Mouse (Mus musculus) spleen, adult 2 months (tissue): ENCODE data around the gene Klrb1b. TPM values are rescaled to one million over a fixed set of nuclear protein-coding genes. Genes with fewer than 3 reads are reported as not detected.
A peak's percentile ranks its signal among the peaks of the same experiment; 100 is the strongest.

Source experiments
- DNase-seq, 2 experiments: peaks; one replicate each; pipeline versions ENCODE4 v3.0.0 to v3.0.0-alpha.2; 2012 to 2021; ENCODE audit warnings: low spot score in 2 of 2, low read depth in 1 of 2
- H3K27ac ChIP-seq: fragments of 200-500 bp; 2 replicates; pipeline ENCODE4 v1.5.1; 2012; ENCODE audit warnings: low read length, inconsistent platforms; ENCODE audit not compliant: insufficient read depth
- H3K27me3 ChIP-seq: fragments of 200-500 bp; 2 replicates; pipeline ENCODE4 v1.6.1; 2012; ENCODE audit warnings: mild to moderate bottlenecking, moderate library complexity, low read length, inconsistent platforms; ENCODE audit not compliant: control insufficient read depth, insufficient read depth
- H3K36me3 ChIP-seq: fragments of 200-500 bp; 2 replicates; pipeline ENCODE4 v1.6.1; 2012; ENCODE audit warnings: mild to moderate bottlenecking, low read length, inconsistent platforms; ENCODE audit not compliant: control insufficient read depth, insufficient read depth
- H3K4me1 ChIP-seq: fragments of 200-500 bp; 2 replicates; pipeline ENCODE4 v1.6.1; 2011; ENCODE audit warnings: inconsistent platforms; ENCODE audit not compliant: control insufficient read depth, insufficient read depth, insufficient read length
- H3K4me3 ChIP-seq: fragments of 200-500 bp; 2 replicates; pipeline ENCODE4 v1.5.1; 2011; ENCODE audit warnings: mild to moderate bottlenecking, inconsistent platforms; ENCODE audit not compliant: insufficient read depth, insufficient read length; ENCODE audit errors: extremely low read depth
- CTCF ChIP-seq: fragments of 200-500 bp; IDR thresholded peaks from 2 replicates; pipeline ENCODE4 v1.5.1; 2011; ENCODE audit warnings: mild to moderate bottlenecking, inconsistent platforms; ENCODE audit not compliant: insufficient read depth, insufficient read length, insufficient replicate concordance; ENCODE audit errors: extremely low read depth
- POLR2A ChIP-seq: fragments of 200-500 bp; IDR thresholded peaks from 2 replicates; pipeline ENCODE4 v1.6.1; 2011; ENCODE audit warnings: low read depth, low read length, inconsistent platforms
- WGBS: fragments of 180-500 bp; shearing (Covaris S2); methylation state at CpG from one replicate; pipeline ENCODE4 v1.1.7; 2018; 5-methylcytosine and 5-hydroxymethylcytosine counted together
- polyA plus RNA-seq: library from polyadenylated mRNA; depleted of rRNA; stranded (reverse); fragments of >200 nt; gene quantifications from 2 replicates; pipeline ENCODE4 v1.2.3, GENCODE M21; 2012

Klrb1b gene
- polyA plus RNA-seq, 1 experiment: 1.7 TPM

- Histone ChIP-seq H3K36me3 (peaks cover 2% of the 10 kb centered on the region; the same call in 1 of the 2 replicates), H3K4me1 (peaks cover 26% of the 10 kb centered on the region; the same call in 1 of the 2 replicates), H3K4me3 (no peak overlapping the region), H3K27ac (no peak overlapping the region), H3K27me3 (no peaks in the 10 kb centered on the region)
- no peak for DNase-seq
- TF ChIP-seq CTCF (no peak), POLR2A (no peak)
- 86% methylated on average over 3 of the region's 3 CpGs for WGBS
These were observed 28.8 kb upstream of the Klrb1b start for GRCm38 (mm10) chr6:128854895-128855294.

GRCm38 (mm10) chr6:128854024-128854820 is 28.1 kb upstream of the Klrb1b start:
- TF ChIP-seq POLR2A: no peak
- TF ChIP-seq CTCF: peak; percentile 3; the same call in 1 of the 2 replicates
- 53% methylated on average over 12 of the region's 12 CpGs for WGBS
- peaks cover 26% of the 10 kb centered on the region; the same call in 1 of the 2 replicates for H3K4me1 ChIP-seq
- H3K4me3 ChIP-seq: no peak overlapping the region
- H3K27ac ChIP-seq: peak overlapping the region; percentile 45
- peak; percentile 71 to 79 for DNase-seq
- no peaks in the 10 kb centered on the region for H3K27me3 ChIP-seq
- H3K36me3 ChIP-seq: peaks cover 3% of the 10 kb centered on the region; the same call in 1 of the 2 replicates

DNA sequence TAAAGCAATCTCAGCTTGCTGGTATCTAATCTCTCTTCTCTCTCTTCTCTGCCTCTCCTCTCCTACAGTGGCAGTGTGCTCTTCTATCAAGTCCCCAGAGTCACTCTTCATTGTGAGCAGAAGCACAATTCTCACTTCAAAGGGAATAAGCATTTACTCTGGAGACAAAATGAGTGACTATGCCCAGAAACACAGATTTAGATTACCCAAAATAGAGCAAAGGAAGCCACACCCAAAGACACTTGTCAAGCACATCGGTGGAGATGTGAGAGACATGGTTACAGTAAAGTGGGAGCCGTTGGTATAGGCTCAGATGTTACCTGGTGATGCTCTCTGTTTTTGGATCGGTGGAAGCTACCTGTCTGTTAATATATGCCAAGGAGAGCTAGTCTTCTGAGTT is 26.6 kb upstream of the Klrb1b start:
- 21% methylated on average over 3 of the region's 3 CpGs for WGBS
- TF ChIP-seq POLR2A: no peak
- no peak for TF ChIP-seq CTCF
- H3K27me3 ChIP-seq: no peaks in the 10 kb centered on the region
- H3K36me3 ChIP-seq: peaks cover 4% of the 10 kb centered on the region; the same call in 1 of the 2 replicates
- peak overlapping the region; percentile 62; the same call in 1 of the 2 replicates for H3K27ac ChIP-seq
- H3K4me1 ChIP-seq: peaks cover 26% of the 10 kb centered on the region; the same call in 1 of the 2 replicates
- H3K4me3 ChIP-seq: peak overlapping the region; percentile 2; the same call in 1 of the 2 replicates
- no peak for DNase-seq

GRCm38 (mm10) chr6:128851151-128851550 is 25.0 kb upstream of the Klrb1b start:
- Histone ChIP-seq H3K27me3 (no peaks in the 10 kb centered on the region), H3K27ac (peak overlapping the region; percentile 85; the same call in 1 of the 2 replicates), H3K4me1 (peaks cover 26% of the 10 kb centered on the region; the same call in 1 of the 2 replicates), H3K4me3 (no peak overlapping the region), H3K36me3 (peaks cover 3% of the 10 kb centered on the region; the same call in 1 of the 2 replicates)
- DNase-seq: no peak
- 25% methylated on average over 2 of the region's 2 CpGs for WGBS
- TF ChIP-seq CTCF (no peak), POLR2A (no peak)

GRCm38 (mm10) chr6:128850671-128851070 is 24.5 kb upstream of the Klrb1b start:
- peaks cover 3% of the 10 kb centered on the region; the same call in 1 of the 2 replicates for H3K36me3 ChIP-seq
- DNase-seq: no peak
- TF ChIP-seq POLR2A: no peak
- WGBS: 63% methylated on average over 2 of the region's 2 CpGs
- peaks cover 24% of the 10 kb centered on the region; the same call in 1 of the 2 replicates for H3K4me1 ChIP-seq
- peak overlapping the region; percentile 20; the same call in 1 of the 2 replicates for H3K27ac ChIP-seq
- no peaks in the 10 kb centered on the region for H3K27me3 ChIP-seq
- H3K4me3 ChIP-seq: no peak overlapping the region

DNA sequence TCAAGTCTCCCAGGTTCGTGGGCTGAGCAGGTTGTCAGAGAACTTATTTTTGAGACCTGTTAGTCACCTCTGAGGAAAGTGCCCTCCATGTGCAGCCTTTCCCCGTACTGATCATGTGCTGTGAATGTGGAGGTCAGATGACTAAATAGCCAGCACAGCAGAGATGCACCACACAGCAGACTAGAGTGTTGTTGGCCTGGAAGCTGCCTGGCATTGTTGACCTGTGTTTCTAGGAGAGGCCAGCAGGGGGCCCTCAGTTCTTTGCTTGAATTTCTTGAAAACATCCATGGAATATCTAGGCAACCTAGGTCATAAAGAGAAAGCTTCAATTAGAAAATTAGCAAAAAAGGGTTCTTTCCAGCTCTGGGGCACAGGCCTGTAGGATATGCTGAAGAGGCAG is 23.8 kb upstream of the Klrb1b start:
- Histone ChIP-seq H3K36me3 (peaks cover 3% of the 10 kb centered on the region; the same call in 1 of the 2 replicates), H3K4me3 (no peak overlapping the region), H3K4me1 (peaks cover 21% of the 10 kb centered on the region; the same call in 1 of the 2 replicates), H3K27ac (no peak overlapping the region), H3K27me3 (no peaks in the 10 kb centered on the region)
- TF ChIP-seq CTCF (peak; percentile 54; the same call in 1 of the 2 replicates), POLR2A (no peak)
- DNase-seq: peak in 1 of 2 experiments; percentile 41
- WGBS: 66% methylated on average over 2 of the region's 2 CpGs

DNA sequence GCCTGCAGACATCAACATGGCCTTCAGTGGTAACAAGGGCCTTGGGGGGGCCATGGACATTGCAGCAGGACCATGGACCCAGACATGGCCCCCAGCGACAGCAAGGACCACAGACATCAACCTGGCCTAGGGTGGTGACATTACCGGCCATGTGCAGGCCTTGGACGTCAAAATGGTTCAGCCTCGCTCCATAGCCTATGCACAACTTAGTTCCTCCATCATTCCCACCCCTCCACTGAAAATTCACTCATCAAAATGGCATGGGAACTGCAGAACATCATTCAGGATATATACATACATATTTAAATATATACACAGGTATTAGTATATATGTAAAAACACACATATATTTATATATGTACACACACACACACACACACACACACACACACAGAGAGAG is 21.3 kb upstream of the Klrb1b start:
- WGBS: 86% methylated on average over 4 of the region's 4 CpGs
- no peak for DNase-seq
- TF ChIP-seq CTCF (no peak), POLR2A (no peak)

More for the DNA sequence above, 21.3 kb upstream of the Klrb1b start:
- peaks cover 3% of the 10 kb centered on the region; the same call in 1 of the 2 replicates for H3K36me3 ChIP-seq
- no peaks in the 10 kb centered on the region for H3K27me3 ChIP-seq
- H3K4me3 ChIP-seq: no peak overlapping the region
- H3K27ac ChIP-seq: no peak overlapping the region
- H3K4me1 ChIP-seq: peaks cover 14% of the 10 kb centered on the region
